Mouse (Mus musculus): ENCODE measurements around the gene Clpb. TPM values are rescaled to one million over a fixed set of nuclear protein-coding genes. Genes with fewer than 3 reads are reported as not detected.
"Not testable (repeated sequence)": the region's sequence is repeated elsewhere in the genome, so short reads cannot be mapped to it uniquely, and the experiment has no call there.

Clpb gene
- 10 to 100 TPM; 73.1 to 94.5 TPM for total RNA-seq (2021)
- long read RNA-seq, experiment 1, full-length matches to known transcripts: 188 of 215 reads
- long read RNA-seq, experiment 1, partial matches to known transcripts: 14 of 215 reads
- long read RNA-seq, experiment 1, other reads (novel, unspliced or antisense): 13 of 215 reads
- long read RNA-seq, experiment 2, full-length matches to known transcripts: 47 of 58 reads
- long read RNA-seq, experiment 2, partial matches to known transcripts: 11 of 58 reads
- long read RNA-seq, experiment 2, other reads (novel, unspliced or antisense): 0 of 58 reads

DNA sequence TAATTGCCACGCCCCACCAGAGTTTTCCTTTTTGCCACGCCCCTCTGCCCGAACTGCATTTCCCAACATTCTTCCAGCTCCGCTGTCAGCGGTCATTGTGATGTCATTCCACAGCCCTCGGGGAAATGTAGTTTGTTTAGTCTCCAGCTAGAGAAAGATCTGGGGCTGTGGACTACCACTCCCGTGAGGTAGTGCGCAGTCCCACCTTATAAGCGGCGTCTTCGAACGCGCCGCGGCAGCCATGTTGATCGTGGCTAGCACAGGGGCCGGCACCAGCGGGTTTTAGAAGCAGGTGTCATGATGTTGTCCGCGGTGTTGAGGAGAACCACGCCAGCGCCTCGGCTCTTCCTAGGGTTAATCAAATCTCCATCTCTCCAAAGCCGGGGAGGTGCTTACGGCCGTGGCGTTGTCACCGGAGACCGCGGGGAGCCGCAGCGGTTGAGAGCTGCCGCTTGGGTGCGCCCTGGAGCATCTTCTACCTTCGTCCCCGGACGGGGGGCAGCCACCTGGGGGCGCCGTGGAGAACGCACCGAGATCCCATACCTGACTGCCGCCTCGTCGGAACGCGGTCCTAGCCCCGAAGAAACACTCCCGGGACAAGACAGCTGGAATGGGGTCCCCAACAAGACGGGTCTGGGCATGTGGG is at the start of gene Clpb:
TSS of gene Clpb (plus strand) at position 120 of the 646 bp plus-strand sequence.
- peak; percentile 91 to 92 for DNase-seq

DNA sequence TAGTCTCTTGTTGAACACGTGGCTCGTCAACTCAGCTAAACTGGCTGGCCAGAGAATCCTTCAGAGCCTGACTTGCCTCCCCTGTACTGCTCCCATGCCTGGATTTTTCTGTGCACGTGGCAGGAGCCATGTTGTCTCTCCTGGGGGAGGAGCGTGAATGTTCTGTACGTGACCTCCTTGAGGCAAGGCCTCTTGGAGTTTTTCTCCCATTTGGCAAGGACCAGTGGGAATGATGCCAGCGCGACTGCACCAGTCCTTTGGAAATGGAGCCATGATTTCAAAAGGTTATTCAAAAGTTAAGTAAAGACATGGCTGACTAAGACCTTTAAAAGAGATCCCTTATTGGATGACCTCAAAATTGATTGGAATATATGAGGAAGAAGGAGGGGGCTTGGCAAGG is 48.0 kb upstream of the Clpb start:
- DNase-seq: peak; percentile 74 to 78

DNA sequence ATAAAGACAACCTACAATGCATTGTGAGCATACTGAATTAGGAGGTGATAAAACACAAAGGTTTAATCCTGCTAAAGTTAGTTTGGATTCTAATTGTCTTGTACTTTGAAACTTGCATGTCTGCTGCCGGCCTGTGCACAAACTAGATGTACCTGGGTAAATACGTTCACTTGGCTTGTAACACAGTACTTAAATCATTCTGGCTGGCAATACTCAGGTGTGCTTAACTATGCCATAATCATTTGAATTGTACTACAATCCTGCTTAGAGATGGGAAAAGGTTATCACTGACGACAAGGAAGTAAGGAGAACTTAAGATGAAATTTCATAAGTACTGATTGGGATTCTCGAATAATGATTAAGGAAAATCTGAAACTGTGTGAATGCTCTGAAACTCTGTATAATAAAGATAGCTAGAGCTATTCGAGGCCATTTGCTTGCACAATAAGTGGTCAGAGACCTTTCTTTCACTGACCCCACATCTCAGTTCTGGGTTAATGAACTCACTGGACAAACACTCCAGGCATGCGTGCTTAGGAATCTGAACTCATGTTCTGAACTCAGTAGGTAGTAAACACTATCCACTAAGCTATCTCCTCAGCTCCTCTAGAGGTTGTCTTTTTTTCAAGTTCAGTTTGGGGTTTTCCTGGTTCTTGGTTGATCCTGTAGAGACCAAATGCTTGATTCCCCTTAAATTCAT is 47.1 kb upstream of the Clpb start:
- DNase-seq: no peak

DNA sequence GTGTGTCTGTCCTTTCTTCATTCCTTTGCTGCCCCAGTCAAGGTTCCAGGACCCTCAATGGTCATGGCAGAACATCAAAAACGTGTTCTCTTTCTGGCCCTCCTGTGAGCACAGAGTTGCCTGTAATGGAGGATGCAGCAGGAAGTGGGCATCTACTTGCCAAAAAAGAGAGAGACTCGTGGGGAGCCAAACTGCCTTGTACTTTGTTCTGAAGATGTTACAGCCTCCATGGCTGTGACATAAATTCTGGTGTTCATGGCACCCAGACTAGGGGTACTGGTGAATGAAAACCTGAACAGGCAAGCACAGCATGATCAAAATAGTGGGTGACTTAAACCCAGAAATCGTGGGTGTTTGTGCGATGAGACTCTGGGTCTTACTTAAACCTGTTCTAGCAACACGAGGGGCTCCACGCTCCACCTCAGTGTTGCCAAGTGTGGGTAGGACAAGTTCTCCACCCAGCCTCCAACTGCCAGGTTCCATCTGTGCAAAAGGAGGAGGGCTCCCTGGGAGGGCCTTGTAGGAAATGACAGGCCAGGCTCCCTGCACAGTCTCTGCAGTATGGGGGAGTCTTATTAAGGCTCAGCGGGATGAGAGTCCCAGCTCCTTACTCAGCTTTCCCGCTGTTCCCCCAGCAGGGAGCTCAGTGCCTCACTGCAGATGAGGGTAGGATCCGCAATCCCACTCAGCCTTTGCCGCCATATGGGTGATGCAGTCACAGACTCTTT is 45.8 kb upstream of the Clpb start:
- DNase-seq: no peak

DNA sequence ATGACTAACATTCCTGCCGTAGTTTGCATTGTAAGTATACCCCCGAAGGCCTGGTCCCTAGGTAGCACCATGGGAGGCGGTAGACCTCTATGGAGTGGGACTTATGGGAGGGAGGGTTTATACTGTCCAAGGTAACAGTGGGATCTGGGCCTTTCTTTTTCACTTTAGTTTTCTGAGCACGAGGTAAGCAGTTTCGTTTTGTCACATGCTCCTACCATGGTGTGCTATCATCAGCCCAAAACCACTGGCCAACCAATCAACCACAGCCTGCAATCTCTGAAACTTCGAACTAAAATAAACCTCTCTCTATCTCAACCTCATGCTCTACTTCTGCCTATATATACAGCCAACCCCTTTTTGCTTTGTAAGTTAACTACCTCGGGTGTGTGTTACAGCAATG is 45.2 kb upstream of the Clpb start:
- no peak for DNase-seq

DNA sequence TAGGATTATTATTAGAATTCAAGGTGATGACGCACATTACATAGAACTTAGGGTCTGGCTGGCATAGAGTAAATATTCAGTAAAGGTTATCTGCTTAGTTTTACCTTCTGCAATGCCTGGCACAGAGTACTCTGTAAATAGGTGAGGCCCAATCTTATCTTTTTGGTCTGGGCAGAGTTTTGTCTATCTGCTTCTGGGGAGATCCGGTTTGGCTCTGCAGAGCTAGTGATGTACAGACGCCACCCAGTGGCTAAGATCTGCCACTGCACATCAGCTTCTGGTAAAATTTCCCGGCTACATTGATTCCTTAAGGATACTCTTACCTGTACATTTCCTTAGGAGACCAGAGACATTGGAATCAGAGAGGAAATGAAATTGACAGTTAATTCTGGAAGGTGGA is 43.1 kb upstream of the Clpb start:
- DNase-seq: peak; percentile 55 to 62

DNA sequence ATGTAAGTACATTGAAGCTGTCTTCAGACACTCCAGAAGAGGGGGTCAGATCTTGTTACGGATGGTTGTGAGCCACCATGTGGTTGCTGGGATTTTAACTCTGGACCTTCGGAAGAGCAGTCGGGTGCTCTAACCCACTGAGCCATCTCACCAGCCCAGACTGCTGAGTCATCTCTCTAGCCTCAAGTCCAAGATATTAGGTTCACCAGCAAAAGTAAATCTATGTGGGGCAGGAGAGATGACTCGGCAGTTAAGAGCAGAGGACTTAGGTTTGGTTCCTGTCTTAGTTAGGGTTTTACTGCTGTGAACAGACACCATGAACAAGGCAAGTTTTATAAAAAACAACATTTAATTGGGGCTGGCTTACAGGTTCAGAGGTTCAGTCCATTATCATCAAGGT is 41.6 kb upstream of the Clpb start:
- not testable (repeated sequence) for DNase-seq

DNA sequence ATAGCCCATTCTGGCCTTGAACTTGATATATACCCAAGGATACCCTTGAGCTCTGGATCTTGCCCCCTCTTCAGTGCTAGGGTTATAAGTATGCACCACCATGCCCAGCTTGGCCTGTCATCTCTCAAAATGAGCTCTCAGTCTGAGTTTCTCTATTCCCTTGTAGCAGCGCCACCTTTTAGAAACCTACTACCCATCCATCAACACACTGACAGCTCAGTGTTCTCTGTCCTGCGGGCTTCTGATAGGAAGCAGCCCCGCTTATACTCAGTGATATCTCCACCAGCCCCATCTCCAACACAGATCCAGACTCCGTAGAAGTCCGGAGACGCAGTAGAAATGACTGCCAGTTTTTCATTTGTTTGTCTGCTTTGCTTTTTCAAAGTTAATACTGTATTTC is 39.1 kb upstream of the Clpb start:
- DNase-seq: no peak

DNA sequence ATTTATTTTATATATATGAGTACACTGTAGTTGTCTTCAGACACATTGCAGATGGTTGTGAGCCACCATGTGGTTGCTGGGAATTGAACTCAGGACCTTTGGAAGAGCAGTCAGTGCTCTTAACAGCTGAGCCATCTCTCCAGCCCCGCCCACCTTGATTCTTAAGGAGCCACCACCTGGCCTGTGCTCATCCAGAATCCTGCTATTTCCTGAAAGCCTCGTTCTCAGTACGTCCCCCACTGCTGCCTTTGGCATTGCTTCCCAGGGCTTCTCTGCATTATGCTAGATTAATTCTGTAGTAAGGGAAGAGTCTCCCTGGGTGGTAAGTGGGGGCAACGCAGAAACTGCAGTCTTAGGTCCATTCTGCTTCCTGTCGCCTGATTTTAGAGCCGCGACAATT is 36.3 kb upstream of the Clpb start:
- DNase-seq: not testable (repeated sequence)

DNA sequence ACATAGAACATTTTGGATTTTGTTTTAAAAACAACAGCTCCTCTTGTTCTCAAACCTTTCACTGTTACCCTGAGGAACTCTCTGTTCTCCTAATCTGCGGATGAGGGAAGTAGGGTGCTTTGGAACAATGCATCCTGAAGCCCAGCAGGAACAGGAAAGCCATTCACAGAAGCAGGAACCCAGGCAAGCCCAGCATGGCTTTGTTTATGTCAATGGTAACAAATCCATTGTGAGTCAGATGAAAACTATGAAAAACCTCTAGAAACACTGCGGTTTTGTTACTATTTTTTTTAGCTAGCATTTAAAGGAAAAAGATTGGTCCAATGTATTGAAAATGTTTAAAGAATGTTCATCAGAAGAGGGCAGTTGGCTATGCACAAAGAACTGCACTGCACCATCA is 35.0 kb upstream of the Clpb start:
- no peak for DNase-seq

DNA sequence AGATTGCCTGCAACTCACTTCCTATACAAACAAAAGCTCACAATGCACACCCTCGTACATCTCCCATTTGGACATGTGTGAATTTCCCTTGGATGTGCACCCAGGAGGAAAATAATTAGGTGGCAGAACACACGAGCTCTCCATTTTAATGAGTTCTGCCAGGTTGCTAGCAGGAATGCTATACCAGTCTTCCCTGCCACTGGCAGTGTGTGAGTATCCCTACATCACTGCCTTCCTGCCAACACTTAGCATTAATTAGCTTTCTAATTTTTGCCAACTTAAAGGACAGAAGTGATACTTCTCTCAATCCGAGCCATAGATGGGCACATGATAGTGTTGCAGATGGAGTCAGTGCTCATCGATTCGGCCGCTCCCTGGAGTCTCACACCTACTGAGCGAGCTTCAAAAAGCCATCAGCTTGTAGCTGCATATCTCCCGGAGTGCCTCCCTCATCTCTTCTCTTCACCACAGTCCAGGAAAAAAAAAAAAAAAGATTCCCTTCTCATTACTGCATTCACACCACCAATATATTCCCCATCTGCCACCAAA is 29.7 kb upstream of the Clpb start:
- DNase-seq: no peak

DNA sequence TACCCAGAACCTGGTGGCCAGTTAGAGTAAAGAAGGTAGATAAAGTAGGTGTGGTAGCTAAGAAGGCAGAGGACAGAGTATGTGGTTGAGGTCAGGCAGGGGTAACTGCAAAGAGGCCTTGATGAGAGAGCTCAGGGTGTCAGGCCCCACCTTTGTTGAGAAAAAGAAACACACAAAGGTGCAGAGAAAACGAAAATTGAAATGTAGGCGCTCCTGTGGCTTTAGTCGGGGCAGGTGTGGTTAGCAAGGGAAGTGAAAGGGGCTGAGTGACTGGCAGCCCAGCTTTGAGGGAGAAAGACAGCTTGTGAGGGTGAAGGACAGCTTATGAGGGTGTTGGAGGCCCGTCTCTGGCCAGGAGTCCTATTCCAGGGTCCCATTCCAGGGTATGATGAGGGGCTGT is 28.9 kb upstream of the Clpb start:
- no peak for DNase-seq

DNA sequence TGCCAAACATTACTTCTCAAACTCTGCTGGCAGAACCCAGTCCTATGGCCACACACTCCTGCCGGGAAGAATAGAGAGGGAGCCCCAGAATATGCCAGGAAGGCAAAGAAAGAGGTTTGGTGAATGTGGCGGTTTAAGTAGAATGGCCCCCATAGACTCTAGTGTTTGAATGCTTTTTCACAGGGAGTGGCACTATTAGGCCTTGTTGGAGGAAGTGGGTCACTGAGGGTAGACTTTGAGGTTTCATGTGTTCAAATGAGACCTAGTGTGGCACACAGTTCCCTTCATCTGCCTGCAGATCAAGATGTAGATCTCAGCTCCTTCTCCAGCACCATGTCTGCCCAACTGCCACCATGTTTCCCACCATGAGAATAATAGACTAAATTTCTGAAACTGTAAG is 27.4 kb upstream of the Clpb start:
- no peak for DNase-seq

DNA sequence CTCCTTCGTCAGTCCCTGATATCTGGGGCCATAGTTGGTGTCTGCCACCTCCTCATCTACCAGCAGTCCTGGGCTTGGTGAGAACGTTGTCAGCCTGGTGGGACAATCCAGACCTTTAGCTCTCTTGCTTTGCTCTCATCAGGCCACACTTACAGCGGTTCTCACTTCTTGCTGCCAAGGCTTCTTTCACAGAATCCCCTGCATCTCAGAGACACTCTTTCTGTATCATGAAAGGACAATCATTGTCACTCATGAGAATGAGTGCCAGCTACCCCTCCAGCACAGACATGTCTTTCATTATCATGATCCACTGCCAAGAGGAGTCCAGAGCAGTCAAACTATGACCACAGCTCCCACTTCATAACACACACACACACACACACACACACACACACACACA is 19.6 kb upstream of the Clpb start:
- DNase-seq: no peak

DNA sequence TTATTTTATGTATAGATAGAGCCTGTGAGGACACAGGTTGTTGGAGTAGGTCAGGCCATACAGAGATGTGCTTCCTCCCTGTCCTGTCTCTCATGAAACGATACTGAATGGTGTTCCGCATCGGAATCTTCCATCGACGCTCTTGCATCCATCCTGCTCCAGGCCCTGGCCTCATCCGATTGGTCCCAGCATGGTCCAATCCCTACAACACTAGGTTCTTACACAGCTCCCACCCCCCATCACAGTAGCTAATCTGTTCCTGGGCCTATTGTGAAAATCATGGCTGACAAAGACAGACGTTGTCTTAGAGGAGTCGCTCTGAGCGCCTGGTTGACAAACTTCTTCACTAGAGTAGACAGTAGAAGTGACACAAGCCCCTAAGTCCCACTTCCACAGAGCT is 13.7 kb upstream of the Clpb start:
- no peak for DNase-seq

DNA sequence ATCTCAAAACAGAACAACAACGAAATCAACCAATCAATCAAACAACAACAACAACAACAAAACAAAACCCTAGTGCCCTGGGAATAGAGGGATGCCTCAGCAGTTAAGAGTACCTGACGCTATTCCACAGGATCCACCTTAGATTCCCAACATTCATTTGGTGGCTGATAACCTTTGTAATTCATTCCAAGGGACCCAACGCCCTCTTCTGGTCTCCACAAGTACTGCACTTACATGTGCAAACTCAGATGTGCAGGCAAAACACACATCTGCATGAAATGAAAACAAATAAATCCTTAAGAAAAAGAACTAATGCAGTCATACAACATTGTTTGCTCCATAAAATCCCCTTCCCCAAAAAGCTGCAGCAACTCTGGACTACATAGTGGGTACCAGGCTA is 12.9 kb upstream of the Clpb start:
- DNase-seq: peak; percentile 19 to 36

DNA sequence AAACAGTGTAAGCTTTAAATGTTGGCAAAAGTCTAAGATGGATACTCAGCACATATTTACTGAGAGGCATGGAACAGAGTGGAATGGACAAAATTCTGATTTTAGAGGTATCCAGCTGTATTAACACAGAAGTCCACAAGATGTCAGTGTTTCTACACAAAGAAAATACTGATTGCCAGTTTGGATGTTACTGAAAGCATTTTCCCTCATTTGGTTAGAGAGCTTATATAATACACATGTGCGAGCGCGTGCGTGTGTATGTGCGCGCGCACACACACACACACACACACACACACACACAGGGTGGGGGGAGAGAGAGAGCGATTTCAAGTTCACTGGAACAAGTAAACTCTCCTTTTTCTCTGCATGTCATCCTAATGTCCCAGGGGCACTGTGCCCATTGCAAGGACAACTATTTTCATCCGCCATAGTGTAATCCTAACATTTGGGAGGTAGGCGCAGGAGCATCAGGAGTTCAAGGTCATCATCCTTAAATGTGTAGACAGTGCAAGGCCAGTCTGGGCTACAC is 9.7 kb upstream of the Clpb start:
- peak; percentile 24 to 51 for DNase-seq

DNA sequence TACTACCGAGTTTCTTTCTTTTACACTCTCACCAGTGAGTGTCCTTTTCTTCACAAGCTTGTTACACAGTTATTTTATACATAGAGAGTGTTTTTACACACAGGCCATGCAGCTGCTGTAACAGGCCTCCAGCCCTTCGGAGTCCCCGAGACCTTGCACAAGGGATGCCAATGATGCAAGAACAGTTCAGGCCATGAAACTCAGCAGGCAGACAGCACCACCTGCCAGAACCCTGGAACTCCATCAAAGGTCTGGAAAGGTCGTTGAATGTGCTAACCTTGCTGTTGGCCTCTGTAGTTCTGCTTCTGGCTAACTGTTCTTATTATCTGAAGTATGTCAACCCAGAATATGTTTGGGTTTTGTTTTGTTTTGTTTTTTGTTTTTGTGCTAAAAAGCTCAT is 8.5 kb upstream of the Clpb start:
- DNase-seq: peak; percentile 52 to 63

DNA sequence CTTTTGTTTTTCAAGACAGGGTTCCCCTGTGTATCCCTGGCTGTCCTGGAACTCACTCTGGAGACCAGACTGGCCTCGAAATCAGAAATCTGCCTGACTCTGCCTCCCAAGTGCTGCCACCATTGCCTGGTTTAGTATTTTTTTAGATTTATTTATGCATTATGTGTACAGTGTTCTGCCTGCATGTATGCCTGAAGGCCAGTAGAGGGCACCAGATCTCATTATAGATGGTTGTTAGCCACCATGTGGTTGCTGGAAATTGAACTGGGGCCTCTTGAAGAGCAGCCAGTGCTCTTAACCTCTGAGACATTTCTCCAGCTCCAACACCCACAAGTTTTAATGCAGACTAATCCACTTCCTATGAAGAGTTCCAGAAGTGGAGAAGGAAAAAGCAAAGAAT is 1.4 kb upstream of the Clpb start:
- DNase-seq: no peak

DNA sequence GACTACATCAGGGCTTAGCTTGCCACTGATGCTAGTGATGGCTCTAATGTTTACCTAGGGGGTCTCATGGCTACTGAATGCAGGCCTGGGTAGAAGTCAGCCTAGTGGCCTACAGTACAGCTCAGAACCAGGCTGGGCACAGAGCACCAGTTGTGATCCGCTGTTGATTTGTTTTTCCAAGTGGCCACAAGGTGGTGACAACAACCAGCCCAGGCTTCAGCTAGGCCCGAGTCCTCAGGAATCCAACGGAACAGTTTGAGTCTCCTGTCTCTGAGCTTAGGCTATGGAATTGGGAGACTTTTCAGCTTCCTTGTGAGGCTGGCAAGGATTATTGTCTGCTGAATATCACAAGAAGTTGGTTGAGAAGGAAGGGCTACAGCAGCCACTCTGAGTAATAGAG is 3.1 kb downstream of the Clpb start:
- peak; percentile 40 to 52 for DNase-seq

DNA sequence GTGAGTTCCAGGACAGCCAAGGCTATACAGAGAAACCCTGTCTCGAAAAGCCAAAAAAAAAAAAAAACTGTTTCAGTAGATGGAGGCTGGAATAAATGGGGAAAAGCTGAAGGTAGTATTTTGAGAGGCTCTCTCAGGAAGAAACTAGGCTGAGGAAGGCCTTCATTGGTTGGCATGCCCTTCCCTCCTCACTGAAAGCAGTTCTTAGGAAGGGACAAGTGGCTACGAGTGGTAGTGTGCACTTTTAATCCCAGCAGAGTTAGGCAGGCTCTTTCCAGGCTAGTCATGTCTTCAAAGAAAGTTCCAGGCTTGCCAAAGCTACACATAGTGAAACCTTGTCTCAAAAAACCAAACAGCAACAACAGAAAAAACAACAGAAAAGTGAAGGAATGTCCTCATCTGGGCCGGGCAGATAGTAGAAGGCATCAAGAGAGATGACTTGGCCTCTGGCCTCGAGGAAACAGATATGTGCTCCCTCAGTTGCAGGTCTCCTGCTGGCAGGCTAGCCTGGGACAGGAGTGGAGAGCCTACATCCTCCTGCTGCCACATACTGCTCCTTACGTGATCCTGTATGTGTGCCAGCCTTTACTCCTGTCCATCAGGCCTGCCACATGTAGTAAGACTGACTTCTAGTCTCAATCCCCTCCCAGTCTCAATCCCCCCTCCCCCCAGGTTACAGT is 8.3 kb downstream of the Clpb start:
- no peak for DNase-seq

DNA sequence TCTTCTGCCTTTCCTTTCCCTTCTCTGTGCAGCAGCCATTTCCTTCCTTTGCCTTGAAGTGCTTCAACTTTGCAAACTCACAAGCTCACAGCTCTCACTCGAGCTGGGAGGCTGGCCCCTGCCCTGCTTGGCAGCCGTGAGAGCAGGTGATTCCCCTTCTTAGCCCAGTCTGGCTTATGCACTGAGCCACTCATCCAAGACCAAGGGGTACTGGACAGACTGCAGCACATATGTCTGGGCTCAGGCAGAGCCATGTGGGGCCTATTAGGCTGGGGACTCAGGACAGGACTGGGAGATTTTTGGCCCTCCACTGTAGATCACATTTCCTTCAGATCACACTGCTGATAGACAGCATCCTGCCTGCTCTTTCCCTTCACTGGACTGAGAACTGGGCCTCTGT is 10.1 kb downstream of the Clpb start:
- peak in 1 of 2 experiments; percentile 19 for DNase-seq

Measured in adrenal gland, postnatal 36 days (tissue).